Mouse (Mus musculus) ES-Bruce4 (cell line): Measurements from ENCODE around the gene BC067074. TPM values are rescaled to one million over a fixed set of nuclear protein-coding genes. Genes with fewer than 3 reads are reported as not detected.
A peak's percentile ranks its signal among the peaks of the same experiment; 100 is the strongest.

Experiments used
- H3K27ac ChIP-seq: 2 replicates; pipeline ENCODE4 v1.5.1; 2012; ENCODE audit warnings: low read length, inconsistent platforms; ENCODE audit not compliant: insufficient read depth
- H3K27me3 ChIP-seq: 2 replicates; pipeline ENCODE4 v1.6.1; 2012; ENCODE audit warnings: mild to moderate bottlenecking, low read length, inconsistent platforms; ENCODE audit not compliant: control insufficient read depth, poor library complexity, insufficient read depth, severe bottlenecking
- H3K36me3 ChIP-seq: 2 replicates; pipeline ENCODE4 v1.6.1; 2012; ENCODE audit warnings: inconsistent platforms, mild to moderate bottlenecking, low read length, moderate library complexity; ENCODE audit not compliant: control insufficient read depth, poor library complexity, insufficient read depth, severe bottlenecking
- H3K4me1 ChIP-seq: one replicate; pipeline ENCODE4 v1.8.1; 2011; ENCODE audit warnings: low read length; ENCODE audit not compliant: control insufficient read depth, insufficient read depth
- H3K4me3 ChIP-seq: 2 replicates; pipeline ENCODE4 v1.5.1; 2011; ENCODE audit warnings: low read depth, mild to moderate bottlenecking, low read length
- H3K9ac ChIP-seq: 2 replicates; pipeline ENCODE4 v1.6.1; 2012; ENCODE audit warnings: low read depth, mild to moderate bottlenecking, inconsistent platforms; ENCODE audit not compliant: poor library complexity, severe bottlenecking
- H3K9me3 ChIP-seq: replicated peaks from 2 replicates; pipeline ENCODE4 v1.6.1; 2012; ENCODE audit warnings: mild to moderate bottlenecking, low read length, inconsistent platforms; ENCODE audit not compliant: control insufficient read depth, poor library complexity, insufficient read depth, severe bottlenecking
- CTCF ChIP-seq: IDR thresholded peaks from one replicate; pipeline ENCODE4 v1.8.1; 2011; ENCODE audit warnings: low read depth, low read length
- EP300 ChIP-seq: IDR thresholded peaks from 2 replicates; pipeline ENCODE4 v1.6.1; 2011; ENCODE audit warnings: low read depth, low read length; ENCODE audit not compliant: insufficient read depth
- POLR2A ChIP-seq: IDR thresholded peaks from one replicate; pipeline ENCODE4 v1.8.1; 2011; ENCODE audit warnings: low read length; ENCODE audit not compliant: insufficient read depth
- polyA plus RNA-seq: library from polyadenylated mRNA; stranded (reverse); fragments of >200 nt; gene quantifications from 2 replicates; pipeline ENCODE4 v1.2.4, GENCODE M21; 2011; ENCODE audit warnings: low read depth; ENCODE audit not compliant: missing spikeins, insufficient read depth, insufficient read length

The BC067074 gene
- polyA plus RNA-seq, 1 experiment, result 12.5 TPM

- no peaks in the 10 kb centered on the region for H3K27me3 ChIP-seq
- no peak overlapping the region for H3K9ac ChIP-seq
- no peaks in the 10 kb centered on the region for H3K9me3 ChIP-seq
- peaks cover 2% of the 10 kb centered on the region for H3K4me1 ChIP-seq
- H3K36me3 ChIP-seq, result no peaks in the 10 kb centered on the region
- TF ChIP-seq CTCF, result no peak
- no peak for TF ChIP-seq EP300
- no peak for TF ChIP-seq POLR2A
- no peak overlapping the region for H3K4me3 ChIP-seq
- H3K27ac ChIP-seq, result no peak overlapping the region
These were observed 5.8 kb upstream of the BC067074 start for GRCm38 (mm10) chr13:113287141-113287540.

GRCm38 (mm10) chr13:113288210-113289197 lies 4.5 kb upstream of the BC067074 start:
- TF ChIP-seq EP300 (no peak), CTCF (no peak), POLR2A (no peak)

DNA sequence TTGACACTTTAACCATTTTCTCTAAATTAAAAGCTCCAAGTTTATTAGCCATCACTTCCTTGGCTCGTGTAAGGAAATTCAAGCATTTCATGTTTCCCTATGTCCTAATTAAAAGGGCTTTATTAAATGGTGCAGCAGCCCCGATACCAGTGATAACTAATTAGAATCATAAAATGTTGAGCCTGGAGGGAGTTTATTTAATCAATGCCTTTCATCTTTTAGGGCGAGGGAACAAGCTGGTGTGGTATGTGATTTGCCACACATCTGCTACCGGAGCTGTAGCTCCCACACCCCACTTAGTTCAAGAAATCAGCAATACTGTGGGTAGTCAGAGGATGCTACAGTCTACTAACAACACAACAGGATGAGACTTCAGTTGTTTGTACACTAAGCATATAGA lies 3.2 kb upstream of the BC067074 start:
- no peaks in the 10 kb centered on the region for H3K9me3 ChIP-seq
- TF ChIP-seq CTCF (no peak), EP300 (no peak), POLR2A (no peak)
- H3K27me3 ChIP-seq, result no peaks in the 10 kb centered on the region
- H3K36me3 ChIP-seq, result no peaks in the 10 kb centered on the region
- no peak overlapping the region for H3K27ac ChIP-seq
- H3K9ac ChIP-seq, result no peak overlapping the region
- H3K4me3 ChIP-seq, result no peak overlapping the region
- H3K4me1 ChIP-seq, result peaks cover 4% of the 10 kb centered on the region

More at GRCm38 (mm10) chr13:113288210-113289197, 4.5 kb upstream of the BC067074 start:
- peak overlapping the region; percentile 76 for H3K27ac ChIP-seq
- peak overlapping the region; percentile 50 for H3K9ac ChIP-seq
- no peaks in the 10 kb centered on the region for H3K9me3 ChIP-seq
- H3K27me3 ChIP-seq, result no peaks in the 10 kb centered on the region
- H3K36me3 ChIP-seq, result no peaks in the 10 kb centered on the region
- H3K4me3 ChIP-seq, result peak overlapping the region; percentile 67
- H3K4me1 ChIP-seq, result peaks cover 2% of the 10 kb centered on the region

GRCm38 (mm10) chr13:113292001-113292400 lies 958 bp upstream of the BC067074 start:
- Histone ChIP-seq H3K4me1 (peaks cover 4% of the 10 kb centered on the region), H3K36me3 (no peaks in the 10 kb centered on the region), H3K27me3 (no peaks in the 10 kb centered on the region), H3K9me3 (no peaks in the 10 kb centered on the region), H3K4me3 (no peak overlapping the region), H3K9ac (no peak overlapping the region), H3K27ac (no peak overlapping the region)
- TF ChIP-seq POLR2A (no peak), CTCF (no peak), EP300 (no peak)

DNA sequence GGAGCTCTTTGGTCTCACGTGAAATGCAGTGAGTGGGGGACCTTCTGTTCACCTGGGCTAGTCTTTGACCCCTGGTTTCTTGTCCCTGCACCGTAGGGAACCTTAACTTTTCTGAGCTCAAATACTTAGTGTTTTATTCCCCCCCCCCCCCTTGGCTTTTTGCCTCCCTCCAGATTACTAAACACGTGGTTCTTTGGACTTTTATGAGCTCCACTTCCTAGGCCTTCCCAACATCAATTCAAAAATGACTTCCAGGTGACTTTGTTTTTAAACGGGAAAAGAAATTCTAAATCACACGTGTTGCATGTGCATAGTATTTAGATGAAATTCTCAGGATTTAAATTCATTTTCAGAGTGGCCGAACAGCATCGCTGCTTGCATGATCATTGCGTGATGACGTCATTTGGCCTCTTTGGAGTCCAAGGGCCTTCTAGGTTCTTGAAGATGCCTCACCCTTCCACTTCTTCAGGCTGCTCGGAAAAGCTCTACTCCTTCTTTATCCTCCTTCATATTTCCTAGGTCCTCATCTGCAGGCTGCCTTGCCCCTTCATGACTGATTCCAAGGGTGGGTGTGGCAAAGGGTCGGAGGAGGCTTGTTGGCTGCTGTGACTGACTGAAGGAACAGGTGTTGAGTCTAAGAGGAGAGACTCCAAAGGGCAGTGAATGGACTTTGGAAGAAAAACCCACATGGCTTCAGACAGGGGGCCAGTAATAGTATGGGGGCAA lies 911 bp downstream of the BC067074 start:
- H3K27me3 ChIP-seq, result no peaks in the 10 kb centered on the region
- no peak overlapping the region for H3K27ac ChIP-seq
- H3K9ac ChIP-seq, result peak overlapping the region; percentile 97
- no peak for TF ChIP-seq POLR2A
- TF ChIP-seq CTCF, result no peak
- no peak for TF ChIP-seq EP300
- H3K36me3 ChIP-seq, result no peaks in the 10 kb centered on the region
- H3K9me3 ChIP-seq, result no peaks in the 10 kb centered on the region
- H3K4me3 ChIP-seq, result peak overlapping the region; percentile 91
- peaks cover 2% of the 10 kb centered on the region for H3K4me1 ChIP-seq
